Mouse (Mus musculus) erythroblast, embryonic 14.5 days (primary cell): ENCODE results near the gene Gm45521. TPM values are rescaled to one million over a fixed set of nuclear protein-coding genes. Genes with fewer than 3 reads are reported as not detected.

Experiments
- H3K27me3 ChIP-seq: 2 replicates; pipeline ENCODE4 v1.6.1; 2012; ENCODE audit warnings: inconsistent platforms; ENCODE audit not compliant: control insufficient read depth
- H3K36me3 ChIP-seq: 2 replicates; pipeline ENCODE4 v1.6.1; 2012; ENCODE audit warnings: mild to moderate bottlenecking, inconsistent platforms; ENCODE audit not compliant: control insufficient read depth
- H3K4me1 ChIP-seq: 2 replicates; pipeline ENCODE4 v1.6.1; 2012; ENCODE audit warnings: inconsistent platforms; ENCODE audit not compliant: control insufficient read depth
- H3K4me3 ChIP-seq: replicated peaks from 2 replicates; pipeline ENCODE3; 2012; ENCODE audit warnings: moderate library complexity, mild to moderate bottlenecking, inconsistent platforms
- H3K9me3 ChIP-seq: 2 replicates; pipeline ENCODE4 v1.6.1; 2012; ENCODE audit warnings: low read length, inconsistent platforms, mixed read lengths; ENCODE audit not compliant: control insufficient read depth
- GATA1 ChIP-seq: IDR thresholded peaks from 2 replicates; pipeline ENCODE4 v1.6.1; 2012; ENCODE audit warnings: low read length, inconsistent platforms, mixed read lengths
- TAL1 ChIP-seq: IDR thresholded peaks from 3 replicates; pipeline ENCODE4 v1.6.1; 2012; ENCODE audit warnings: low read length, inconsistent platforms, mixed read lengths
- polyA plus RNA-seq: library from polyadenylated mRNA; stranded (reverse); fragments of >175 nt; gene quantifications from 2 replicates; pipeline ENCODE4 v1.2.3, GENCODE M21; 2012

Gene Gm45521
- polyA plus RNA-seq, 1 experiment = not detected

DNA sequence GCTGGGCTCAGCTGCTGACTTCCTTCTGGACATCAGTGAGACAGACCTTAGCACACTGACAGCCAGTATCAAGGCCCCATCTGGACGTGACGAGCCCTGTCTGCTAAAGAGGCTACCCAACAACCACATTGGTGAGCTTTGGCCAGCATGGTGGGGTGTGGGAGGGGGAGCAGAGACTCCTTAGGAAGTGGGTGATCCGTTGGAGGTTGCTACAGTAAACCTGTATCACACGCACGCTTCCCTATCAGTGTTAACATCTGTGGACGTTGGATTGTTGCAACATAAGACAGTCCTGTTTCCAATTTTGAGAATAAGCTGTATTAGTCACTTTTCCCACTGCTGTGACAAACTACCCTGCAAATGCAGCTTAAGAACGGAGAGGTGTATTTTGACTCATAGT, 28.1 kb upstream of the Gm45521 start:
- TF ChIP-seq TAL1 = no peak
- TF ChIP-seq GATA1 = no peak
- no peaks in the 10 kb centered on the region for H3K4me1 ChIP-seq
- H3K4me3 ChIP-seq = no peak overlapping the region
- peaks cover 8% of the 10 kb centered on the region for H3K36me3 ChIP-seq
- H3K9me3 ChIP-seq = no peaks in the 10 kb centered on the region
- H3K27me3 ChIP-seq = no peaks in the 10 kb centered on the region

DNA sequence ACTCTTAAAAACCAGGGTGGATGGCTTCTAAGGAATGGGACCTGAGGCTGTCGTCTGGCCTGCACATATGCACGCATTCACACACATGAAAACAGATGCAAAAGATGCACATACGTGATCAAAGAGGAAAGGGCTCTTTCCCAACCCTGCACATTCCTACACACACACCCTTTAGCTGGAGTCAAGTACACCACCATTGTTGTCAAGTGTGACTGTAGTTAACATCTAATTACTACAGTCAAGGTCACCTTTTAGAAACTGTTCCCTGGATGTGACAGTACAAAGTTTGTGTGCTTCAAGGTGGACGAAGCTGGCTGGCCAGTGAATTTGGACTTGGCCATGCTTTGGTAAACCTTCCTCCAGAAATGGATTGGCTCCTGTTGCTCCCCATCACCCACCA, 24.9 kb upstream of the Gm45521 start:
- Histone ChIP-seq H3K9me3 (no peaks in the 10 kb centered on the region), H3K4me3 (no peak overlapping the region), H3K4me1 (no peaks in the 10 kb centered on the region), H3K36me3 (peaks cover 5% of the 10 kb centered on the region; the same call in 1 of the 2 replicates), H3K27me3 (no peaks in the 10 kb centered on the region)
- TF ChIP-seq TAL1 = no peak

DNA sequence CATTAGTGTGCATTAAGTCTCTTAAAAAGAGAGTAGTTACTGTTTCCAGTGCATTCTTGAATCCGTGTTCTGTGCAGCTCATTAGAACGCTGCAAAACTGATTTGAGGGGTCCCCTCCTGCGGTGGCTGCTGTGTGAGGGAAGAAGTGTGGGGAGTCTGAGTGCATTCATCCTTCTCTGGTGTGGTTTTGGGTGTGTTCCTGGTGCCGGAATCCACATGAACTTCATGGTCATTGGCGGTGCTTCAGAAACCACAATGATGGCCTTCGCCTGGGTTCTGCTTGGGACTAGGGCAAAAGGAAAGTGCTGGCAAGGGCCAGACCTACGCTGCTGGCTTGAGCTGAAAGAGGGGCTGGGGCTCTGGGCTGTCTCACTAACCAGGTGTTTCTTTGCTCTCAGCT, 22.9 kb upstream of the Gm45521 start:
- Histone ChIP-seq H3K4me3 (no peak overlapping the region), H3K27me3 (no peaks in the 10 kb centered on the region)
- TF ChIP-seq TAL1 (no peak), GATA1 (no peak)

DNA sequence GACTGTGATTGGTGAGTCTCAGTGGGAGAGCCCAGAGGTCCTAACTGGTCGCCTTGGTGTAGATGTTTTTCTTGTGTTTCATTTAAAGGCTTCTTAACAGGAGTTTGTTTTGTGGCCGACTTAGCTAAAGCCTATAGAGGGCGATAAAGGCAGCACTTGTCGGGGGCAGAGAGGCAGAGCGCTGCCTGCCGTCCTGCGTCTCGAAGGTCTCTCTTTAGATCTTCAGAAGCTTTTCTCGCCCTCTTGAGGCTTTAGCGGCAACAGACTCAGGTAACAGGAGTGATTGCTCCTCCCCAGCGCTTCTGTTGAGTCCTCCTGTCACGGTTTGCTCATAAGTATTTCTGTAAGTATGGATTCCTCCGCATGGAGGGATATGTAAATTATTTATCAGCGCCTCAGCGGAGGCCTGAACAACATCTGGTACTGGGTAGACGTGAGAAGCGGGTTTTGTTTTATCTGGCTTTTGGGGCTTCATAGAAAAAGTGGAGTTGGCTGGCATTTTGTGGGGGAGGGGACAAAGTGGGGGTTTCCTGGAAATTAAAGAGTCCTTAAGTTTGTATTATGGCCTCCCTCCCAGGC, 19.9 kb upstream of the Gm45521 start:
- Histone ChIP-seq H3K9me3 (no peaks in the 10 kb centered on the region), H3K36me3 (peaks cover 5% of the 10 kb centered on the region; the same call in 1 of the 2 replicates), H3K4me3 (no peak overlapping the region), H3K4me1 (no peaks in the 10 kb centered on the region), H3K27me3 (no peaks in the 10 kb centered on the region)
- TF ChIP-seq GATA1 (no peak), TAL1 (no peak)

More for the DNA sequence above, 22.9 kb upstream of the Gm45521 start:
- H3K4me1 ChIP-seq = no peaks in the 10 kb centered on the region
- no peaks in the 10 kb centered on the region for H3K9me3 ChIP-seq
- H3K36me3 ChIP-seq = peaks cover 7% of the 10 kb centered on the region; the same call in 1 of the 2 replicates

DNA sequence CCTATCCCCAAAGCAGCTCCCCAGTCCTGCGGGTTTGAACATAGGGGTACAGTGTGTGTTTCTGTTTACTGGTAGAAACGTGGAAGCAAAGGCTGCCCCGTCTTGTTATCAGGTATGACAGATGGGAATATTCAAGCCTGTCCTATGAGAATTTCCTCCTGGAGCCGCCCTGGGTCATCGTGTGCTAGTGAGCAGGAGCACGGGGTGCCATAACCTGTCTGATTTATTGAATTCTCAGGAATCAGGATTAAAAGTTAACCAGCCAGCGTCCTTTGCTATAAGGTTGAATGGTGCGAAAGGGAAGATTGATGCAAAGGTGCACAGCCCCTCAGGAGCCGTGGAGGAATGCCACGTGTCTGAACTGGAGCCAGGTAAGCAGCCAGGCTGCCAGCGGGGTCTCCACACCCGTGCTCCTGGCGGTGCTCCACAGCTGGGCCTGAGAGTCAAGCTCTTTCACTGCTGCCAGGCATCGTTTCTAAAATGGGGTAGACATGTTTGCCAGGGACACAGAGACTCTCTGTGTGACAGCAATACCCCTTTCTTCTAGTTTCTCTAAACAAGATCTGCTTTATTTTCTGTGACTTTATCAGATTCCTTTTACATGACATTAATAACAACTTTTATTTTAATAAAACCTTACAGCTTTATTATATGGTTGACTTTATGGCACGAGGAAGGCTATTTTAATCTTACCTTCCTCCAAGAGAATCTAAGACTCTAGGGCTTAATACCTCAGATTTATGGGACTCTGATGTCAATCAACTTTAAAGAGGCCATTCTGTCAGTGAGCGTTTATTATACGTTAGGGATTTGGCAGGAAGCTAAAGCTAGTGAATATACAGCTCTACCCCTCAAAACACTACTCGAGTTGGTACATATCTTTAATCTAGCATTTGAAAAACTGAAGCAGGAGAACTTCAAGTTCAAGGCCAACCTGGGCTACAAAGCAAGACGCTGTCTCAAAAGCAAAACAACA, 18.0 kb upstream of the Gm45521 start:
- Histone ChIP-seq H3K9me3 (no peaks in the 10 kb centered on the region), H3K4me3 (no peak overlapping the region), H3K27me3 (no peaks in the 10 kb centered on the region), H3K36me3 (peaks cover 7% of the 10 kb centered on the region; the same call in 1 of the 2 replicates), H3K4me1 (no peaks in the 10 kb centered on the region)
- TF ChIP-seq GATA1 (no peak), TAL1 (no peak)

DNA sequence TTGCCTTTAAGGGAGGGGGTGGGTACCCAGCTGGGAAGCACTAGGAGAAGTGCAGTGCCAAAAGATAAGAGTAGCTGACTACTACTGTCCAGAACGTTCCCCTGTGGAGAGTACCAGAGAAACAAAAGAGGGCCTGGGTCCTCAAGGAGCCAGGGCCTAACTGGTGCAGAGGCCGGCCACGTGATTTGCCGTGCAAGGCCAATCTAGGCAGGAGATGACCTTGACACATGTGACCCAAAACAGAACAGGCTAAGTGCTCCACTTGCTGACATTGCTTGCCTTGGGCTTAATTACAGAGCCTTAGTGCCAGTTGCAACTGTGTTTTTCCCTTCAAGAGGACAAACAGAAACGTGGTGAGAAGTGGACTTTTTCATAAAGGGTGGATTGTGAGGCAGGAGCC, 15.7 kb upstream of the Gm45521 start:
- no peaks in the 10 kb centered on the region for H3K9me3 ChIP-seq
- peaks cover 7% of the 10 kb centered on the region; the same call in 1 of the 2 replicates for H3K36me3 ChIP-seq
- TF ChIP-seq TAL1 = no peak
- TF ChIP-seq GATA1 = no peak
- no peak overlapping the region for H3K4me3 ChIP-seq
- no peaks in the 10 kb centered on the region for H3K4me1 ChIP-seq
- no peaks in the 10 kb centered on the region for H3K27me3 ChIP-seq

DNA sequence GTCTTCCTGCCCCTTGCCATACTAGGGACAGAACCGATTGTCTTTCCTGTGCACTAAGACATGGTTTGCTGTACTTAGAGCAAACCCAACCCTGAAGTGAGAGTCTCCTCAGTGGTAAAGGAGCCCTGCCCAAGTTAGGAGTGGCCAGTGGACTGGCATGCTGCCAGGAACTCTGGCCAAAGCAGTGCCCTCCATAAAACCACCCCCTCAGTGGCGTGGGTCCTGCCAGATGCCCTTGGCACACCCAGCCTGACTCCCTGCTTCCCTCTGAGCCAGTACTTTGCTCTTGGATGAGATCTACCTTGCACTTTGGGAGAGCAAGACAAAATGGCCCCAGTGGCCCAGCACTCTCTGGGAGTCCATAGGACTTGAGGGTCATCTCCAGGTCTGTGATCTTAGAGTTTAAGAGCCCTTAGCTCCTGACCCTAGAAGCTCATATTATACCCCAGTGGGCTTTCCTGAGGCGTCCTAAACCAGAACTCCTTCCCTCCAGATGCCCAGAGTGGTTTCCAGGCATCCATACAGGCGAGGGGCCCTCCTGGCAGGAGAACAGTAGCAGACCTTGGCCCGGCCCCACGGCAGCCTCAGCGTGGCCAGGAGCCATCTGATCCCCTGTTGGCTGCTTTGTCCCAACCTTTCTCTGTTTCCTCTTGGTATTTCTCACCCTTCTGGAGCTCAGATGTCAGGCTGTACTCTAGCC, 13.8 kb upstream of the Gm45521 start:
- H3K9me3 ChIP-seq = no peaks in the 10 kb centered on the region
- no peaks in the 10 kb centered on the region for H3K4me1 ChIP-seq
- H3K4me3 ChIP-seq = no peak overlapping the region
- TF ChIP-seq TAL1 = no peak
- TF ChIP-seq GATA1 = no peak
- peaks cover 8% of the 10 kb centered on the region; the same call in 1 of the 2 replicates for H3K36me3 ChIP-seq
- H3K27me3 ChIP-seq = no peaks in the 10 kb centered on the region

DNA sequence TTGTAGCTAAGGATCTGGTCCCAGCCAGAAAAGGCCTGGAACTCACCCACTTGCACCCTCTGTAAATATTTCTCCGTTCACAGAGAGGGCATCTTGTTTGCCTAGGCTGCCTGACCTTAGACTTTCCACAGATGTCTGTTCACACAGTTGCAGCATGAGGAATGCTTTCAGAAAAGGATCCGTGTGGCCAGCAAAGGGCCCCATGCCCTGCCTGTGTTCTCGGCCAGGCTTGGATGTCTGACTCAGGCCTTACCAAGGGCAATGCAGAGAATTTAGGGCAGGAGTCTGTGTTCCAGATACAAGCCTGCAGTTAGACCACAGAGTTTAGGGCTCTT, 13.3 kb upstream of the Gm45521 start:
- no peak overlapping the region for H3K4me3 ChIP-seq
- no peaks in the 10 kb centered on the region for H3K4me1 ChIP-seq
- peaks cover 11% of the 10 kb centered on the region; the same call in 1 of the 2 replicates for H3K36me3 ChIP-seq
- TF ChIP-seq GATA1 (no peak), TAL1 (no peak)
- no peaks in the 10 kb centered on the region for H3K9me3 ChIP-seq
- H3K27me3 ChIP-seq = no peaks in the 10 kb centered on the region
